Mouse (Mus musculus) intestine, embryonic 15.5 days (tissue): ENCODE data around the gene Apba1. TPM values are rescaled to one million over a fixed set of nuclear protein-coding genes. Genes with fewer than 3 reads are reported as not detected.
A peak's percentile ranks its signal among the peaks of the same experiment; 100 is the strongest.

ENCODE experiments used
- ATAC-seq: fragments of 200-750 bp; cut with Nextera tagmentation; 2 replicates; pipeline ENCODE4 v1.8.0; 2017; ENCODE audit warnings: moderate TSS enrichment, moderate library complexity
- H3K27ac ChIP-seq: fragments of 300-500 bp; sonication (generic); 2 replicates; pipeline ENCODE4 v1.5.1; 2015; ENCODE audit warnings: mild to moderate bottlenecking, inconsistent platforms
- H3K27me3 ChIP-seq: fragments of 300-500 bp; sonication (generic); replicated peaks from 2 replicates; pipeline ENCODE4 v1.6.1; 2015; ENCODE audit warnings: inconsistent platforms
- H3K36me3 ChIP-seq: fragments of 300-500 bp; sonication (generic); 2 replicates; pipeline ENCODE4 v1.6.1; 2015; ENCODE audit warnings: inconsistent platforms
- H3K4me1 ChIP-seq: fragments of 300-500 bp; sonication (generic); replicated peaks from 2 replicates; pipeline ENCODE4 v1.6.1; 2015; ENCODE audit warnings: inconsistent platforms
- H3K4me2 ChIP-seq: fragments of 300-500 bp; sonication (generic); replicated peaks from 2 replicates; pipeline ENCODE4 v1.6.1; 2015; ENCODE audit warnings: mild to moderate bottlenecking, inconsistent platforms
- H3K4me3 ChIP-seq: fragments of 300-500 bp; sonication (generic); replicated peaks from 2 replicates; pipeline ENCODE4 v1.5.1; 2015; ENCODE audit warnings: inconsistent platforms
- H3K9ac ChIP-seq: fragments of 300-500 bp; sonication (generic); 2 replicates; pipeline ENCODE4 v1.6.1; 2015; ENCODE audit warnings: inconsistent platforms
- H3K9me3 ChIP-seq: fragments of 300-500 bp; sonication (generic); 2 replicates; pipeline ENCODE4 v1.6.1; 2016; ENCODE audit warnings: inconsistent platforms
- WGBS: fragments of 180-500 bp; shearing (Covaris S2); methylation state at CpG from one replicate; pipeline ENCODE4 v1.1.7; 2015; 5-methylcytosine and 5-hydroxymethylcytosine counted together
- polyA plus RNA-seq: library from polyadenylated mRNA; unstranded; fragments of >200 nt; fragmentation: Nextera tagmentation; extraction: Ambion mirVana; gene quantifications from 2 replicates; pipeline ENCODE4 v1.2.1, GENCODE M21; 2015

Apba1 gene
- polyA plus RNA-seq, result 0.73 and 0.76 TPM in 2 replicates

DNA sequence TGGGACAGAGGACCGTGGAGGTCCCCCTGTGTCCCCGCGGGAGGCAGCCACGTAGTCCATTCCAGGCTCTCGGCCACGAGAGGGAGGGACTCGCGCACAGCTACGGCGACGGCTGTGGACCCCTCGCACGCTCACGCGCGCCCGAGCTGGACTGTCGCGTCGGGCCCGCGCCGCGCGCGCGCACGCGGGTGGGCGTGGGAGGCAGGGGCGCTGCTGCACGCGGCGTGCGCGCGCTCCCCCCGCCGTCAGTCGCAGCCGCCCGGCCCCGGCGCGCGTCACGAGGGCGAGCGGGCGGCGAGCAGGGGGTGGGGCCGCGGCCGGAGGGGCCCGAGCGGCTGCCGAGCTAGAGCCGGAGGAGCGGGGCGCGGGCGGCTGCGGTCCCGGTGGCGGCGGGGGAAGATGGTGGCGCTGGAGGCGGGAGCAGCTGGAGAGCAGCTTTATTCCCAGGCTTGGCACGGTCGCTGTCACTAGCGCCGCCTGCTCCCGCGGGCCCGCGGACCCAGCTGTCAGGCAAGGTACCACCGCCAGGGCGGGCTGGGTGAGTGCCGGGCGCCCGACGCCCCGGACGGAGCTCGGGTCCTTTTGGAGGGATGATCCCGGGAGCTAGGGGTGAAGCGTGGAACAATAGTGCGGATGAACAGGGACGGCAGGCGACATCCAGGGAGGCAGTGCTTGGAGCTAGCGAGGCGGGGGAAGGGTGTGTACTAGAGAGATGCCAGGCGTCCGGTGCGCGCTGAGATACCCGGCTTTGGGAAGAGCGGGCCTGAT lies at the start of gene Apba1:
TSS of gene Apba1 (plus strand) at position 334 of the 768 bp plus-strand sequence.
- no peaks in the 10 kb centered on the region for H3K9me3 ChIP-seq
- peak within 1 kb of the TSS; percentile 72 for H3K4me3 ChIP-seq
- WGBS, result under 1% methylated on average over 81 of the region's 98 CpGs
- H3K27ac ChIP-seq, result peak within 1 kb of the TSS; percentile 70
- no peaks in the 10 kb centered on the region for H3K36me3 ChIP-seq
- H3K27me3 ChIP-seq, result peaks cover 13% of the 10 kb centered on the region
- peak within 1 kb of the TSS; percentile 76 for H3K9ac ChIP-seq
- peak; percentile 87 for ATAC-seq
- H3K4me1 ChIP-seq, result peaks cover 6% of the 10 kb centered on the region
- H3K4me2 ChIP-seq, result peak within 1 kb of the TSS; percentile 95

DNA sequence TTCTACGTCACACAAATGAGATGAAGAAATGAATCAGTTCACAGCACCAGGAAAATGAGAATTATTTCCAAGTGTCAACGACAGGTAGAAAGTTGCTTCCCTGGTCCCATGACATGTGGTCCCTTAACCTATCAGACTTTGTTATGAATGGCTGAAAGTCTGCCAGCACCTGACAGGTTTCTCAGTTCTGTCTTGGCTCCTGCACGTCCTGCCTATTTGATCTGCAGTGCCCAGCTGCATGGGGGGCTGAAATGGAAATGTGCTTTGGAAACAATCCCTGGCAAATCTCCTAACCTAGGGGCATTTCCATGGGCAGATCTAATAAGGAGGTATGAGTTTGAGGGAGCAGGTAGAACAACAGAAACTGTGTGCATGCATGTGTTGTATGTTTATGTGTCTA lies 12.2 kb upstream of the Apba1 start:
- no peak overlapping the region for H3K4me2 ChIP-seq
- no peaks in the 10 kb centered on the region for H3K27me3 ChIP-seq
- H3K36me3 ChIP-seq, result no peaks in the 10 kb centered on the region
- no peak overlapping the region for H3K4me3 ChIP-seq
- no peak overlapping the region for H3K9ac ChIP-seq
- no peak for ATAC-seq
- H3K4me1 ChIP-seq, result no peaks in the 10 kb centered on the region
- 77% methylated on average over 3 of the region's 3 CpGs for WGBS
- H3K27ac ChIP-seq, result no peak overlapping the region
- H3K9me3 ChIP-seq, result no peaks in the 10 kb centered on the region

DNA sequence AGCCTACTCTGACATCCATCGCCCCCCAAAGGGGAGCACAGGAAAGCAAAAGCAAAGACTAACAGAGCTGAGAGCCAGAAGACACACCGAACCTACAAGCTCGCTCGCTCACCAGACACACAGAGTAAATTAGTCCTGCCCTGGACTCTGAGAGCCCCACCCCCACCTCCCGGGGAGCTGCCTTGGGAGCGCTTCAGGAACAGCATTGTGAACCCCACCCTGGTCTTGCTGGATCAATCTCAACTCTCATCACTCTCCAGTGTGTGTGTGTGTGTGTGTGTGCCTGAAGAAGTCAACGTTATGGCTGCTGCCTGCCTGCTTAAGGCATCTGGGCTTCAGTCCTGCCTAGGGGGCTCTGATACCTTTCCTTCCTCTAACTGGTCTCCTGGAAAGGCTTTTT lies 1.7 kb upstream of the Apba1 start:
- ATAC-seq, result no peak
- Histone ChIP-seq H3K9me3 (no peaks in the 10 kb centered on the region), H3K27ac (no peak overlapping the region), H3K4me1 (peaks cover 6% of the 10 kb centered on the region), H3K36me3 (no peaks in the 10 kb centered on the region), H3K27me3 (peaks cover 13% of the 10 kb centered on the region), H3K9ac (no peak overlapping the region), H3K4me2 (peak overlapping the region; percentile 34; the same call in 1 of the 2 replicates), H3K4me3 (no peak overlapping the region)
- 13% methylated on average over 7 of the region's 7 CpGs for WGBS

DNA sequence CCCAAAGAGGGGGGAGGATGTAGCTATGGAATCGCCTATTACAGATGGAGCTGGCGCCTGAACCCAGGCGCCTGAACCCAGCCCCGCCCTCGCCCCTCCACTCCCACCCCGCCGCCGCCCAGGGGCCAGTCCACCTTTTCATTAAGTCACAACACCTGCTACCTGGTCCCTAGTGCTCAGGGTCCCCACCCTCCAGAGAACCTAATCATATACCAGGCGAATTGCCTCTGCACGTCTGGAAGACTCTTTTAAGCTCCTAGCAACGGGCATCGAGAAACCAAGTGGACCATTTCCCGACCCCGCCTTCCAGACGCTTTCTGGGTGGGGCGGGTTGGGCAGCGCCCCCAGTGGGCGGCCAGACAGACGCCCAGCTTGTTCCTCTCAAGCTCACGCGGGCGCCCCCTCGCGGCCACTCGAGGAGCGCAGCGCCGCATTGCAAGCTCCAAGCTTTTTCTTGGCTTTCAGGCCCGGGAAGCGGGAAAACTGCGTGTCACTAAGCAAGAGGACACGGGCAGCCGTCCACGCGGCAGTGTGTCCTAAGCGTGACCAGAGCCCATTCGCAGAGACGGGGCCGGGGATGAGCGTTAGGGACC lies 630 bp upstream of the Apba1 start:
- H3K4me3 ChIP-seq, result peak overlapping the region; percentile 72
- peaks cover 13% of the 10 kb centered on the region for H3K27me3 ChIP-seq
- H3K9me3 ChIP-seq, result no peaks in the 10 kb centered on the region
- under 1% methylated on average over 40 of the region's 40 CpGs for WGBS
- no peaks in the 10 kb centered on the region for H3K36me3 ChIP-seq
- H3K9ac ChIP-seq, result peak overlapping the region; percentile 76
- H3K27ac ChIP-seq, result peak overlapping the region; percentile 70
- ATAC-seq, result peak; percentile 90
- H3K4me2 ChIP-seq, result peak overlapping the region; percentile 95
- peaks cover 6% of the 10 kb centered on the region for H3K4me1 ChIP-seq

DNA sequence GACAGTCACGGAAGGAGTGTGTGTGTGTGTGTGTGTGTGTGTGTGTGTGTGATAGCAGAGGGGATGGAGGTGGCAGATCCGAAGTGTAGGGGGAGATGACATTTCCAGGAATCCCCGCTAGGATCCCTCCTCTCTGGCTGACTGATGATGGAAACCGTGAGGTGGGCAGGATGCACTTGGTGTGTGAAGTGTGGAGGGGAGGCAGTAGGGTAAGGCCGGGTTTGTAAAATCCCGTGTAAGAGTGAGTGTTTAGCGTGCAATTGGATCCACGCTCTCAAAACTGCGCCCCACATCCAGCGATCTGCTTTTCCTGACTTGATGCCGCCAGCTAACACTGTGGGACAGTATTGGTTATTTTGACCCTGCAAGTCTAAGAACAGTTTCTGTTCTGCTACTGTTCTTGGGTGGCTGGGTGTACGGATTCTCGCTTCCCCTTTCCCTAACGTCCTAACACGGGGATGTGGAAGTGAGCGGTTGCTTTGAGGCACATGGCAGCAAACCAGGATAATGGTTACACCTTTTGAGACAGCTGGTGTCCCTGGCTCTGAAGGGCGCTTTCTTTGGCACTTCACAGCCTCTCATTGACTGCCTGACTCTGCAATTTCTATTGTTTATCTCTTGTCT lies 747 bp downstream of the Apba1 start:
- no peak overlapping the region for H3K27ac ChIP-seq
- peaks cover 13% of the 10 kb centered on the region for H3K27me3 ChIP-seq
- H3K36me3 ChIP-seq, result no peaks in the 10 kb centered on the region
- ATAC-seq, result no peak
- H3K9me3 ChIP-seq, result no peaks in the 10 kb centered on the region
- peak overlapping the region; percentile 95 for H3K4me2 ChIP-seq
- H3K4me3 ChIP-seq, result peak overlapping the region; percentile 72
- H3K4me1 ChIP-seq, result peaks cover 6% of the 10 kb centered on the region
- 3% methylated on average over 17 of the region's 17 CpGs for WGBS
- H3K9ac ChIP-seq, result peak overlapping the region; percentile 76

DNA sequence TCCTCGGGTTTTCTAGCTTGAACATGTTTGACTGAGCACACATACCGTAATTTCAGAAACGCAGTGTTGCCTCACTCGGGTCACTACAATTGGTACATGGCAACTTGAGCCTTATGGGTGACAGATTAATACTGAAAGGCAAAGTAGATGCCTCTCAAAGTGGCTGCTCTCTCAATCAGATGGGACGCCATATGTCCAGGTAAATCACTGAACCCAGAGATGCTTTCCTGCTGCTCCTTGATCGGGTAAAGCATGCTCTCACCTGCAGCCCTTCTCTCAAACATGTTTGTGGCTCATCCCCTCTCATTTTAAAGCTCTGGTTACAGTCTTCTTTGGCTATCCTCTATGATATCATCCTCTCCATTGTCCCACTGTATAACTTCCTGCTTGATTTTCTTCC lies 4.7 kb downstream of the Apba1 start:
- Histone ChIP-seq H3K36me3 (no peaks in the 10 kb centered on the region), H3K4me2 (no peak overlapping the region), H3K4me1 (peaks cover 4% of the 10 kb centered on the region), H3K27ac (no peak overlapping the region), H3K4me3 (no peak overlapping the region), H3K27me3 (peaks cover 13% of the 10 kb centered on the region), H3K9me3 (no peaks in the 10 kb centered on the region), H3K9ac (no peak overlapping the region)
- ATAC-seq, result no peak
- 88% methylated on average over 6 of the region's 6 CpGs for WGBS

DNA sequence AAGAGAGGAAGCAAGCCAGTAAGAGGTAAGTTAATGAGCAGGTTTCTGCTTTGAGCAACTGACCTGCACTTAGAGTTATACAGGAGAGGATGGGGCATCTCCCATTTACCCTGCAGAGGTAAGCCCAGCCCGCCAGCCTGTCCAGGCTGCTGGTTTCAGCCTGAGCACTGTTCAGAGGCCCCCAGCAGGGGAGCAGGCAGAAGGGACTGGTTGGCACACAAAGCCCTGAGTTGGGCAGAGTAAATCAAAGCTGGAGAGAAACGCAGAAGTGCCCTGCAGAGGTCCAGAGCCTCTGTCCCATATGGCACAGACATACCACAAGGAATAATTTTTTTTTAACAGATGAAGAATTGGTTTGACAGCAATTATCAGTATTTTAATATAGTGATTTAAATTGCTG lies 5.4 kb downstream of the Apba1 start:
- H3K4me1 ChIP-seq, result peaks cover 4% of the 10 kb centered on the region
- no peak overlapping the region for H3K4me3 ChIP-seq
- H3K27ac ChIP-seq, result no peak overlapping the region
- H3K27me3 ChIP-seq, result peaks cover 10% of the 10 kb centered on the region
- WGBS, result 68% methylated on average over 2 of the region's 2 CpGs
- no peaks in the 10 kb centered on the region for H3K36me3 ChIP-seq
- ATAC-seq, result no peak
- no peak overlapping the region for H3K4me2 ChIP-seq
- H3K9me3 ChIP-seq, result no peaks in the 10 kb centered on the region
- H3K9ac ChIP-seq, result no peak overlapping the region

DNA sequence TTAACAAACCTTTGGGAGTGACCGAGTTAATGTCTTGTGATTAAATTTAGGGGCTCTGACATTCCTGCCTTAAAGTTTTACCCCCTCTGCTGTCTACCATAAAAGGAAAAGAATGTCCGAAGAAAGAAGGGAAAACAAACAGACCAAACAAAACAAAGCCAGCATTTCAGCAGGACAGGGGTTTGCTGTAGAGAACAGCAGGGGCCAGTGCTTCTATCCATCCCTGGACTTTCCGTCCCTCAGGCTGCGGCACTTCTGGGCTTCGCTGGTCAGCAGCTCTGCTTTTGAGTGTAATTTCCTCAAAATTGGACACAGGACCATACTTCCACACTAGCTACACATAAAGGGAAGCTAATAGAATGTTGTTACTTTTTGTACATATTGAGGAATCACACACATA lies 10.2 kb downstream of the Apba1 start:
- Histone ChIP-seq H3K9ac (no peak overlapping the region), H3K4me2 (no peak overlapping the region), H3K27ac (no peak overlapping the region), H3K27me3 (no peaks in the 10 kb centered on the region), H3K9me3 (no peaks in the 10 kb centered on the region), H3K4me3 (no peak overlapping the region), H3K4me1 (no peaks in the 10 kb centered on the region), H3K36me3 (no peaks in the 10 kb centered on the region)
- no peak for ATAC-seq
- WGBS, result 61% methylated on average over 5 of the region's 5 CpGs

DNA sequence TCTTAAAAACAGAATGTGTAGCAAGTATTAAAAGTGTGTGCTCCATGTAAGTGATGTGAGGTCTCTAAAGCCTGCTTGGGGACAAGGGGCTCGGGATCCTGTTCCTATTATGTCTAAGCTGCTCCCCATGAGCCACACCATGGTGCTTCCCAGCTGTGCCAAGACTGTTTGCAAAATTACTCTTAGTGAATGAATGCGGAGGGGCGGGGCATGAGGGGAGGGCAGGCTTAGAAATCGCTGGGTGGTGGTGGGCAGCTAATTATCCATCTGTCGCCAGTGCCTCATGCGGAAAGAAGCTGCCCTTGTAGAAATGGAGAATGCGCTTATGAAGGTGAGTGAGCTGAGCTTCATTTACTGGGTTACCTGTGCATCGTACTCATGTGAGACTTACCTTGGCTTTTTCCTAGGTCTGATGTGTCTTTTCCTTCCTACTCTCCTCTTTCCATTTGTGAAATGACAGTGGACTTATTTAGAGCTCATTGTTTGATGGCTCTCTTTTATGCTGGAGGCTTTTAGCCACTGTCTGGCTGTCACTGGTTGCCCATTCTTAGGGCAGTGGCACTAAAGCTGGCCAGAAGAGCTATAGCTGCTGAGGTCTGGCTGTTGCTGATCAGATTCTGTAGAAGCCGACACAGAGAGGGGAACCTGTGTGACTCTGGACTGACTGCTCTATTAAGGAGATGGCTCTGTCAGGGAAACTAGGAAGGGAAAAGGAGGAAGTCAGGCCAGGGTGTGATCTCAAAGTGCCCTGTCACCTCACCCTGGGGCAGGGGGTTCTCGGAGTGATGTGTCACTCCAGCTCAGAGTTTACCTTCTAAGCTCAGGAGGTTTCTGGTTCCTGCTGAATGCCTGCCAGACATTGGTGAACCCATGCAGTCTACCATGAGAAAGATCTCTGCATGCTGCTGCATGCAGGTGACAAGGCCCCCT lies 12.1 kb downstream of the Apba1 start:
- Histone ChIP-seq H3K4me1 (no peaks in the 10 kb centered on the region), H3K27me3 (no peaks in the 10 kb centered on the region), H3K4me2 (no peak overlapping the region), H3K36me3 (no peaks in the 10 kb centered on the region), H3K9ac (no peak overlapping the region), H3K27ac (no peak overlapping the region), H3K4me3 (no peak overlapping the region), H3K9me3 (no peaks in the 10 kb centered on the region)
- 66% methylated on average over 10 of the region's 10 CpGs for WGBS
- ATAC-seq, result no peak

DNA sequence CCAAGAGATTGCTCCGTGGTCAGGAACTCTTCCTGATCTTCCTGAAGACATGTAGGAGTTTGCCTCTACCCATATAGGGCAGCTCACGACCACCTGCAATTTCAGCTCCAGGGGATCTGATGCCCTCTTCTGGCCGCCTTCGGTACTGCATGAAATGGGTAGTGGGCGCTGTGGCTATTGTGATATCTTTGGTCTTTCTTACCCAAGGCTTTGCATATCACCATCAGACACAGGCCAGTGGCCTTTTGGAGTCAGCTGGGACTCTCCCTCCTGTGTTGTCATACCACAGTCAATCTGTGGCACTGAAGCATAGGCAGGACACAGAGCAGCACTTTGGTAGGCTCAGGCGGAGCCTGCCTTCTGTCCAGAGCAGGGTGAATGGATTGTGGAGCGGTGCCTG lies 13.3 kb downstream of the Apba1 start:
- H3K27me3 ChIP-seq, result no peaks in the 10 kb centered on the region
- no peaks in the 10 kb centered on the region for H3K36me3 ChIP-seq
- H3K9ac ChIP-seq, result no peak overlapping the region
- H3K4me3 ChIP-seq, result no peak overlapping the region
- no peaks in the 10 kb centered on the region for H3K4me1 ChIP-seq
- H3K9me3 ChIP-seq, result no peaks in the 10 kb centered on the region
- 60% methylated on average over 7 of the region's 7 CpGs for WGBS
- no peak overlapping the region for H3K27ac ChIP-seq
- no peak for ATAC-seq
- H3K4me2 ChIP-seq, result no peak overlapping the region

DNA sequence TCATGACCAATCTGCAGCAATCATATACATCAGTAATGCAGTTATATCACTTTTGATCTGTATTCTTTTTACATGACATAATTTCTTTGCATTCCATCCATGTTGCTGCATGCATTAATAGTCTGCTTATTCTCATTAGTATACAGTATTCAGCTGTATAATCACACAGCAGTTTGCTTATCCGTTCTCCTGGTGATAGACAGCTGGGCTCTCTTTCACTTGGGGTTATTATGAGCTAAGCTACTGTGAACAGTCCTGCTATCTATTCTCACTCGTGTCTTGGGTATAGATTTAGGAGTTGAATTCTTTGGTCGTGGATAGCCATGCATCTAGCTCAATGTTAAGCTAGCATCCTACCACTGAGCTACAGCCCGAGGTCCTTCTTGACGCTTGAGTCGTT lies 16.7 kb downstream of the Apba1 start:
- WGBS, result 84% methylated on average over 6 of the region's 6 CpGs

DNA sequence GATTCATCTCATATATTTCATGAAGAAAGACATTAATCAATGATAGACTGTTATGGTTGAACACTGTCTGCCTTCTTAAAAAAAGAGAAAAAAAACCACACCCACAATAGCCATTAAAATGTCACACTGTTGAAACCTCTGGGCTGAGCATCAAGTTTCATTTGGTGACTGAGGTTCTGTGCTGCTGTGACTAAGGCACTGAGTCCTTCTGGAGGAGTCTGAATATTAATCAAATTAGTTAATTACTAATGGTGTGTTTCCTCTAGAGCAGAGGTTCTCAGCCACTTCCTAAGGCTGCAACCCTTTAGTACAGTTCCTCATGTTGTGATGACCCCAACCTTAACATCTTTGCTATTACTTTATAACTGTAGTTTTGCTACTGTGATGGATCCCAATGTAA lies 20.4 kb downstream of the Apba1 start:
- no peak overlapping the region for H3K4me2 ChIP-seq
- no peaks in the 10 kb centered on the region for H3K27me3 ChIP-seq
- no peak overlapping the region for H3K9ac ChIP-seq
- H3K4me3 ChIP-seq, result no peak overlapping the region
- H3K27ac ChIP-seq, result no peak overlapping the region
- H3K4me1 ChIP-seq, result no peaks in the 10 kb centered on the region
- no peaks in the 10 kb centered on the region for H3K9me3 ChIP-seq
- no peaks in the 10 kb centered on the region for H3K36me3 ChIP-seq
- no peak for ATAC-seq

More for the DNA sequence above, 16.7 kb downstream of the Apba1 start:
- Histone ChIP-seq H3K27ac (no peak overlapping the region), H3K27me3 (no peaks in the 10 kb centered on the region), H3K36me3 (no peaks in the 10 kb centered on the region), H3K4me2 (no peak overlapping the region), H3K9me3 (no peaks in the 10 kb centered on the region), H3K9ac (no peak overlapping the region), H3K4me1 (no peaks in the 10 kb centered on the region), H3K4me3 (no peak overlapping the region)
- ATAC-seq, result no peak
